Mouse (Mus musculus) hindbrain, embryonic 10.5 days (tissue): ENCODE data around the gene Cdhr2. TPM values are rescaled to one million over a fixed set of nuclear protein-coding genes. Genes with fewer than 3 reads are reported as not detected.

Experiments
- DNase-seq: peaks from one replicate; pipeline ENCODE4 v3.0.0-alpha.2; 2017; ENCODE audit warnings: low spot score
- H3K27ac ChIP-seq: fragments of 300-500 bp; sonication (generic); 2 replicates; pipeline ENCODE4 v1.5.1; 2016; ENCODE audit warnings: mild to moderate bottlenecking, moderate library complexity
- H3K27me3 ChIP-seq: fragments of 300-500 bp; sonication (generic); 2 replicates; pipeline ENCODE4 v1.6.1; 2016; ENCODE audit warnings: mild to moderate bottlenecking; ENCODE audit not compliant: poor library complexity, insufficient read depth, severe bottlenecking
- H3K36me3 ChIP-seq: fragments of 300-500 bp; sonication (generic); 2 replicates; pipeline ENCODE4 v1.6.1; 2016; ENCODE audit warnings: mild to moderate bottlenecking, moderate library complexity
- H3K4me1 ChIP-seq: fragments of 300-500 bp; sonication (generic); replicated peaks from 2 replicates; pipeline ENCODE4 v1.6.1; 2016; ENCODE audit warnings: mild to moderate bottlenecking
- H3K4me3 ChIP-seq: fragments of 300-500 bp; sonication (generic); 2 replicates; pipeline ENCODE4 v1.5.1; 2016; ENCODE audit warnings: mild to moderate bottlenecking, moderate library complexity
- H3K9me3 ChIP-seq: fragments of 300-500 bp; sonication (generic); 2 replicates; pipeline ENCODE4 v1.6.1; 2016; ENCODE audit warnings: mild to moderate bottlenecking, moderate library complexity
- WGBS: fragments of 180-500 bp; shearing (Covaris S2); methylation state at CpG from one replicate; pipeline ENCODE4 v1.1.7; 2016; 5-methylcytosine and 5-hydroxymethylcytosine counted together
- polyA plus RNA-seq: library from polyadenylated mRNA; unstranded; fragments of >200 nt; fragmentation: Nextera tagmentation; extraction: Ambion mirVana; gene quantifications from 2 replicates; pipeline ENCODE4 v1.2.1, GENCODE M21; 2016

Gene Cdhr2
- polyA plus RNA-seq, 1 experiment from 2014 or later, result 0.07 TPM

DNA sequence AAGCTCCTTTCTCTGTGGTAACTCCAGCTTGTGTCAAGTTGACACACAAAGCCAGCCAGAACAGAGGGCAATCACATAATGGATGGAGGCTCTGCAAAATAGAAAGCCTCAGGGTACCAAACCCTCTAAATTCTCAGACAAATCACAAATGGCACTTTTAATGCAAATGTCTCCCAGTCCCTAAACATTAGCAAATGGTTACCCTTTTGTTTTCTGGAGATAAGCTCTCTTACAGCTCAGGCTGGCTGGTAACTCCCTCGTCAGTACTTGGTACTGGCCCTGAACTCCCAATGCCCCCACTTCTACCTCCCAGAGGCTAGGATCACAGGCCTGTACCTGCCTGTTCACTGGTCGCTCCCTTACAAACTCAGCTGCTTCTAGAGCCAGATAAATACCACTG is 82.0 kb downstream of the Cdhr2 start:
- Histone ChIP-seq H3K36me3 (no peaks in the 10 kb centered on the region), H3K9me3 (no peaks in the 10 kb centered on the region), H3K27me3 (peaks cover 10% of the 10 kb centered on the region), H3K4me3 (no peak overlapping the region), H3K4me1 (no peaks in the 10 kb centered on the region), H3K27ac (no peak overlapping the region)
- WGBS, result 41% methylated on average over 2 of the region's 2 CpGs
- DNase-seq, result no peak

DNA sequence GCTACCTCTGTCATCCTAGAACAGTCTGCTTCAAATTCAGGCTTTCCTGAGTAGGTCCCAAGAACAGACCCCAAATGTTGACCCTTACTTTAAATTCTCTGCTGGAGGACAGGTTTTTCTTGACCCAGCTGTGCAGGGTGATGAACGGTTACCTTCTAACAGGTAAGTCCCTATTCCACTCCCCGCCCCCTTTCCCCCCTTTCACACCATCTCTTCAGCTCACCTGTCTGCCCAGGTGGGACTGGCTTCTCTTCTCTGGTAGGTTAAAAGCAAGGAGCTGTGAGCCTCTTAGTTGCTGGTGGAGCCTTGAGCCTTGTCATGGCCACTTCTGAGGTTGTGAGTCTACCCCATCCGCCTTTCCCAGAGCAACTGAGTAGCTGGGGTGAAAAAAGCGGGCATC is 82.4 kb downstream of the Cdhr2 start, which contains the start of gene Eif4e1b:
Eif4e1b (plus strand) TSS at position 301 of the 400 bp plus-strand sequence.
- DNase-seq, result no peak
- Histone ChIP-seq H3K9me3 (no peaks in the 10 kb centered on the region), H3K27me3 (peaks cover 10% of the 10 kb centered on the region), H3K4me3 (no peak within 1 kb of the TSS), H3K36me3 (no peaks in the 10 kb centered on the region), H3K4me1 (no peaks in the 10 kb centered on the region), H3K27ac (no peak within 1 kb of the TSS)
- WGBS, result 92% methylated on average over 4 of the region's 4 CpGs

Other genes with a start within 250 kb of the Cdhr2 start
- 165 and 185 TPM in 2 replicates for gene Thoc3, start 232.6 kb upstream of the Cdhr2 start, polyA plus RNA-seq
- 14.3 and 15.0 TPM in 2 replicates for gene Simc1, start 197.7 kb upstream of the Cdhr2 start, polyA plus RNA-seq
- gene 4833439L19Rik, start 136.0 kb upstream of the Cdhr2 start, polyA plus RNA-seq, result 228 and 273 TPM in 2 replicates
- 28.8 and 35.8 TPM in 2 replicates for gene Arl10, start 126.4 kb upstream of the Cdhr2 start, polyA plus RNA-seq
- 80.8 and 101 TPM in 2 replicates for gene Nop16, start 111.4 kb upstream of the Cdhr2 start, polyA plus RNA-seq
- gene Higd2a, start 111.3 kb upstream of the Cdhr2 start, polyA plus RNA-seq, result 163 and 174 TPM in 2 replicates
- gene Cltb, start 90.1 kb upstream of the Cdhr2 start, polyA plus RNA-seq, result 21.4 and 35.4 TPM in 2 replicates
- 86.3 and 86.4 TPM in 2 replicates for gene Faf2, start 79.7 kb upstream of the Cdhr2 start, polyA plus RNA-seq
- 106 and 127 TPM in 2 replicates for gene Rnf44, start 7.6 kb upstream of the Cdhr2 start, polyA plus RNA-seq
- 1.2 and 2.5 TPM in 2 replicates for gene Gprin1, start 48.4 kb downstream of the Cdhr2 start, polyA plus RNA-seq
- gene Sncb, start 65.1 kb downstream of the Cdhr2 start, polyA plus RNA-seq, result 2.3 and 2.4 TPM in 2 replicates
- gene Eif4e1b, start 82.5 kb downstream of the Cdhr2 start, polyA plus RNA-seq, result not detected in 2 replicates
- 12.3 and 26.5 TPM in 2 replicates for gene Tspan17, start 87.9 kb downstream of the Cdhr2 start, polyA plus RNA-seq
- gene Unc5a, start 247.9 kb downstream of the Cdhr2 start, polyA plus RNA-seq, result 2.0 and 4.4 TPM in 2 replicates